Mouse (Mus musculus) Patski (cell line): ENCODE measurements around the gene Epb41l1. TPM values are rescaled to one million over a fixed set of nuclear protein-coding genes. Genes with fewer than 3 reads are reported as not detected.

ENCODE experiments used
- ATAC-seq: fragments of 100-300 bp; one replicate; pipeline ENCODE4 v1.8.0; 2021
- CTCF ChIA-PET: fragments of 350-600 bp; sonication (Branson Sonifier 250); formaldehyde crosslinking; loops from one replicate; lab custom pipeline; 2022; ENCODE audit warnings: inconsistent platforms; lab: Charles Lee
- POLR2A ChIA-PET: fragments of 350-600 bp; sonication (Branson Sonifier 250); formaldehyde crosslinking; loops from one replicate; lab custom pipeline; 2022; ENCODE audit warnings: antibody characterized with exemption, inconsistent platforms; lab: Charles Lee
- DNase-seq: peaks from one replicate; pipeline ENCODE4 v3.0.0-alpha.2; 2011; ENCODE audit warnings: low read depth, low spot score
- H3K27me3 ChIP-seq: fragments of 371-371 bp; one replicate; pipeline ENCODE4 v1.5.1; 2021
- CTCF ChIP-seq: fragments of 100-300 bp; IDR thresholded peaks from one replicate; pipeline ENCODE4 v1.5.1; 2021
- in situ Hi-C: fragments of 300-500 bp; cut with MboI; formaldehyde crosslinking; loops from 3 replicates; pipeline ENCODE4 v1.11.1; 2018; ENCODE audit warnings: low pct_unique_long_range_greater_than_20kb, mixed read lengths
- polyA plus RNA-seq: library from polyadenylated mRNA; unstranded; gene quantifications from one replicate; pipeline ENCODE4 v1.2.3, GENCODE M21; 2021

Gene Epb41l1
- polyA plus RNA-seq, 1 experiment from 2014 or later, result 39.7 TPM

DNA sequence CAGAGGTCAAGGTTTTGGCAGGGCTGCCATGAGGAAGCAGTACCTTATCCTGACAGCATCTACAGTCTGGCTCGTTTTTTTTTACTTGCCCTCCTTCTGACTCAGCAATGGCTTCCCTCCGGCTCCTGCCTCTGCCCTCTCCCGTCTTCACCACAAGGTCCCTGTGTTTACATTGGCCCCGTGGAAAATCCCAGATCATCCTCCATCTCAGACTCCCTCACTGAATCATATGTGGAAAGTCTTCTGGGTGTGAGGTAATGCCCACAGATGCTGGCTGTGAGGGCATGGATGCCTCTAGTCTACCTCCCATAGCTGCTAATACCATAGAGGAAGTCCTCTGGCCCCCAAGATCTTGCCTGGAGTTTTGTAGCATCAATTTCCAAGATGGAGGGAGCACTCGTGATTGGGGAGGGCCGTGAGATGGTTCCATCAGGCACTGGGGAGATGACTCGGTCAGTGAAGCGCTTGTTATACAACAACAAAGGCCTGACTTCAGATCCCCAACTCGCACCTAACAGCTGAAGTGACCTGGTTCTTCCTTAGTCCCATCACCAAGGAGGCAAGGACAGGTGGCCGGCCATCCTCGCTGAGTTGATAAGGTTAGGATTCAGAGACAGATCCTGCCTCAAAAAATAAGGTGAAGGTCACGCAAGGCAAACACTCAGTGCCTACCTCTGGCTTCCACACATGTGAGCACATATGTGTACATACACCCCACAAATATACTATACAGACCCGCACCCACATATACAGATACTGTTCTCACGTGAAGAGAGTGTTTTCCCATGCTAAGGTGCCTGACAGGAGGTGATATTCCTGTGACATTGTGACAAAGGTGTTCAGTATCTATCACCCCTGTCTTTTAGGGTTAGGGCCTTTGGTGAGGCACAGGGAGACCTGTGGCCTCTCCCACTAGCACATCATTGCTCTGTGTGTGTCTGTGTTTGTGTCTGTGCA lies 36.0 kb downstream of the Epb41l1 start:
- CTCF ChIA-PET, result interaction anchor here (2.1 kb wide), 1 partner anchor 41 kb away, joined by 6 read pairs; no protein-coding TSS in a partner anchor
- POLR2A ChIA-PET, result no interaction called here
- ATAC-seq, result peak; percentile 41
- no peaks in the 10 kb centered on the region for H3K27me3 ChIP-seq
- DNase-seq, result peak; percentile 91
- no peak for TF ChIP-seq CTCF
- in situ Hi-C loops, result no loop called here

GRCm38 (mm10) chr2:156457343-156457717 lies 36.6 kb downstream of the Epb41l1 start:
- no peaks in the 10 kb centered on the region for H3K27me3 ChIP-seq
- ATAC-seq, result peak; percentile 70
- peak; percentile 71 for DNase-seq
- TF ChIP-seq CTCF, result no peak
- ChIA-PET CTCF (interaction anchor here (0.6 to 2.1 kb wide), 3 partner anchors 41 to 63 kb away, joined by 3 to 6 read pairs (median 3); no protein-coding TSS in a partner anchor), POLR2A (no interaction called here)
- in situ Hi-C loops, result no loop called here

- DNase-seq (no peak), ATAC-seq (no peak)
- H3K27me3 ChIP-seq, result no peaks in the 10 kb centered on the region
- in situ Hi-C loops, result no loop called here
- CTCF ChIA-PET, result interaction anchor here (1.3 to 1.4 kb wide), 2 partner anchors 9 to 16 kb away, joined by 3 read pairs; no protein-coding TSS in a partner anchor
- no peak for TF ChIP-seq CTCF
- POLR2A ChIA-PET, result no interaction called here
Measured at GRCm38 (mm10) chr2:156460470-156460869, 39.8 kb downstream of the Epb41l1 start.

- DNase-seq (no peak), ATAC-seq (no peak)
- H3K27me3 ChIP-seq, result no peaks in the 10 kb centered on the region
- no peak for TF ChIP-seq CTCF
- in situ Hi-C loops, result no loop called here
- ChIA-PET CTCF (interaction anchor here (1.7 kb wide), 1 partner anchor 9 kb away, joined by 6 read pairs; no protein-coding TSS in a partner anchor), POLR2A (no interaction called here)
Measured at GRCm38 (mm10) chr2:156462154-156463029, 41.7 kb downstream of the Epb41l1 start.

GRCm38 (mm10) chr2:156464416-156464815 lies 43.7 kb downstream of the Epb41l1 start:
- ChIA-PET CTCF (no interaction called here), POLR2A (no interaction called here)
- ATAC-seq (no peak), DNase-seq (no peak)
- no peak for TF ChIP-seq CTCF
- no peaks in the 10 kb centered on the region for H3K27me3 ChIP-seq
- in situ Hi-C loops, result no loop called here

DNA sequence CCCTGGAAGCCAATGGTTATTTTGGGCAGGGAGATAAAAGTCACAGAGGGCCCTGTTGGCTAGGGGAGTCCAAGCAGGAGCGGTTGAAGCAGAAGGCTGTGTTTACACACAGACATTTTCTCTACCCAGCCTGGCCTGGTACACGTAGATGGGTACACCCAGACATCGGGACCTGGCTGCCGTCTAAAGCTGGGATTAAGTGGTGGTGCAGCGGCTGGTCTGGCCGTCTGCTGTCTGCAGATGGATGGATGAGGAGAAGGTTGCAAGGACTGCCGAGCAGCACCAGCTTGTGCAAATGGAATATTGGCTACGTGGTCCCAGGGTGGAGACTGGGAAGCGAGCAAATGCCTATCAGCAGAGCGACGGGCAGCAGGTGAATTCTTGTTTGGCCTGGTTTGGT lies 46.8 kb downstream of the Epb41l1 start:
- DNase-seq (no peak), ATAC-seq (no peak)
- ChIA-PET CTCF (no interaction called here), POLR2A (no interaction called here)
- in situ Hi-C loops, result no loop called here
- no peak for TF ChIP-seq CTCF
- H3K27me3 ChIP-seq, result no peaks in the 10 kb centered on the region

GRCm38 (mm10) chr2:156468890-156469289 lies 48.2 kb downstream of the Epb41l1 start:
- in situ Hi-C loops, result no loop called here
- H3K27me3 ChIP-seq, result no peaks in the 10 kb centered on the region
- ChIA-PET POLR2A (no interaction called here), CTCF (interaction anchor here (1.3 kb wide), 1 partner anchor 48 kb away, joined by 4 read pairs; the partner anchor contains the start of gene Epb41l1)
- ATAC-seq (no peak), DNase-seq (no peak)
- TF ChIP-seq CTCF, result no peak

- POLR2A ChIA-PET, result no interaction called here
- in situ Hi-C loops, result no loop called here
- CTCF ChIA-PET, result interaction anchor here (1.3 kb wide), 1 partner anchor 49 kb away, joined by 4 read pairs; the partner anchor contains the start of gene Epb41l1
- ATAC-seq, result no peak
- no peaks in the 10 kb centered on the region for H3K27me3 ChIP-seq
- TF ChIP-seq CTCF, result no peak
- no peak for DNase-seq
Measured at GRCm38 (mm10) chr2:156469508-156469907, 48.8 kb downstream of the Epb41l1 start.

- CTCF ChIA-PET, result interaction anchor here (1.4 to 1.6 kb wide), 2 partner anchors 9 to 27 kb away, joined by 3 to 6 read pairs; no protein-coding TSS in a partner anchor
- no peaks in the 10 kb centered on the region for H3K27me3 ChIP-seq
- DNase-seq, result no peak
- POLR2A ChIA-PET, result interaction anchor here (0.7 to 0.9 kb wide), 2 partner anchors 19 to 263 kb away, joined by 4 to 5 read pairs; no protein-coding TSS in a partner anchor
- no peak for TF ChIP-seq CTCF
- ATAC-seq, result no peak
- in situ Hi-C loops, result no loop called here
Measured at GRCm38 (mm10) chr2:156470938-156471337, 50.2 kb downstream of the Epb41l1 start.

- no peaks in the 10 kb centered on the region for H3K27me3 ChIP-seq
- CTCF ChIA-PET, result interaction anchor here (1.4 to 1.6 kb wide), 2 partner anchors 11 to 25 kb away, joined by 3 to 6 read pairs; no protein-coding TSS in a partner anchor
- TF ChIP-seq CTCF, result no peak
- no peak for DNase-seq
- in situ Hi-C loops, result no loop called here
- POLR2A ChIA-PET, result interaction anchor here (0.6 kb wide), 1 partner anchor 29 kb away, joined by 3 read pairs; no protein-coding TSS in a partner anchor
- ATAC-seq, result no peak
Measured at GRCm38 (mm10) chr2:156472336-156472735, 51.6 kb downstream of the Epb41l1 start.
